Mouse (Mus musculus): Measurements from ENCODE around the gene Slc41a2. TPM values are rescaled to one million over a fixed set of nuclear protein-coding genes. Genes with fewer than 3 reads are reported as not detected.
"Not testable (repeated sequence)": the region's sequence is repeated elsewhere in the genome, so short reads cannot be mapped to it uniquely, and the experiment has no call there.

Gene Slc41a2
- polyA plus RNA-seq, 1 experiment from 2014 or later, result 0.87 TPM

DNA sequence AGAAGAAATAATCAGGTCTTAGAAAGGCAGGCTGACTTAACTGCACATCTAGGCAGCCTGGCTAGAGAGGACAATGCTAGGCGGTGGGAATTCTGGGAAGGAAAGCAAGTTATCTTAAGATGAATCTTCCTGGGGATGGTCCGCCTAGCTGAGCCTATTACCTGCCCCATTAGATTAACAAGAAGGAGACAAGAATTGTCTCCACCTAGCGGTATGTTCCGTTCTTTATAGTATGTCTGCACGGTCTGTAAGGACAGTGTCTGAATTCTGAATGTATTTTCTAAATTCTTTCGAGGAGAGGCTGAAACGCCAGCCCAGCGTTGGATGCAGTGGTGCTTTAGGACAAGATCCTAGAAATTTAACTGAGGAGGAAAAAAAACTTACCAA lies 16.6 kb upstream of the Slc41a2 start:
- H3K9ac ChIP-seq (ENCODE audit: low read depth, low read length), result peak overlapping the region; percentile 10; the same call in 1 of the 2 replicates
- no peak for ATAC-seq (replicated peaks; ENCODE audit: low FRiP score, low read depth)
- WGBS, result 59% methylated on average over 8 of the region's 8 CpGs
- peak overlapping the region; percentile 63 for H3K27ac ChIP-seq
- peaks cover 9% of the 10 kb centered on the region for H3K4me1 ChIP-seq (replicated peaks; ENCODE audit: insufficient read depth, low read length)
- peak overlapping the region; percentile 36 for H3K4me2 ChIP-seq (ENCODE audit: low read length)
- no peaks in the 10 kb centered on the region for H3K9me3 ChIP-seq (replicated peaks; ENCODE audit: low read length)
- no peaks in the 10 kb centered on the region for H3K36me3 ChIP-seq (ENCODE audit: insufficient read depth, low read length)
- TF ChIP-seq CTCF (IDR thresholded peaks at IDR 0.05; ENCODE audit: low read depth), result peak; percentile 56; the same call in 1 of the 2 replicates
- H3K27me3 ChIP-seq (ENCODE audit: insufficient read depth, low read length), result no peaks in the 10 kb centered on the region
- peak; percentile 69 for DNase-seq (ENCODE audit: low spot score)
- H3K4me3 ChIP-seq (replicated peaks; ENCODE audit: low read depth, low read length), result no peak overlapping the region

DNA sequence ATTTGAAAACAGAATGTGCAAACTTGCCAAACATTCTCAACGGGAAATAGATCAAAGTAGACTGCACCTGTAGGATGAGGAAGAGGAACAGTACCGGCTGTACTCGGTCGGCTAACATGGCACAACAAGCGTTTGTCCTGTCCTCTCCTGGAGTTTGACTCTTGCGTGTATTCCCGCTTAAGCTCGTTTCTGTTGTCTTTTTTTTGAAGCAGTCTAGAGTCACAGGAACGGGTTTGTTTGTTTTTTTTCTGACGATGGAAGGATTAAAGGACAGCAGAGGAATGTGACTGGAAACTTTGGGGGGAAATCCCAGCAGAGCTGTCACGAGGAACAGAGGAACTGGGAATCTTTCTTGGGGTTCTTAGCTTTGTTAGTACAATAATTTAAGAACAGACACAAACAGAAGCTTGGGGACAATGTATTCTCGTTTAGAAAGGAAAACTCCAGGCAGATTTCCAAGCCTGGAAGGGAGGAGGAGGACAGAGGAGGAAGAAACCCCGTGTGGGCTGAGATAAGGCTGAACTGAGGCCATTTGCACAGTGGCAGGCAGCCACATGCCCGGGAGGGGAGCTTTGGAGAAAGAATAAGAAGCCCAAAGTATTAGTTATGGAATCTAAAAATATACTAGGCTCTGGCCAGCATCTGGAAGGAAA lies 16.1 kb upstream of the Slc41a2 start:
- TF ChIP-seq CTCF (IDR thresholded peaks at IDR 0.05; ENCODE audit: low read depth), result no peak
- H3K4me1 ChIP-seq (replicated peaks; ENCODE audit: insufficient read depth, low read length), result peaks cover 9% of the 10 kb centered on the region
- peak overlapping the region; percentile 36 for H3K4me2 ChIP-seq (ENCODE audit: low read length)
- DNase-seq (ENCODE audit: low spot score) (peak; percentile 69), ATAC-seq (replicated peaks; ENCODE audit: low FRiP score, low read depth) (no peak)
- H3K36me3 ChIP-seq (ENCODE audit: insufficient read depth, low read length), result no peaks in the 10 kb centered on the region
- H3K9ac ChIP-seq (ENCODE audit: low read depth, low read length), result peak overlapping the region; percentile 10; the same call in 1 of the 2 replicates
- H3K27ac ChIP-seq, result peak overlapping the region; percentile 63
- WGBS, result 28% methylated on average over 14 of the region's 14 CpGs
- no peaks in the 10 kb centered on the region for H3K9me3 ChIP-seq (replicated peaks; ENCODE audit: low read length)
- no peaks in the 10 kb centered on the region for H3K27me3 ChIP-seq (ENCODE audit: insufficient read depth, low read length)
- no peak overlapping the region for H3K4me3 ChIP-seq (replicated peaks; ENCODE audit: low read depth, low read length)

DNA sequence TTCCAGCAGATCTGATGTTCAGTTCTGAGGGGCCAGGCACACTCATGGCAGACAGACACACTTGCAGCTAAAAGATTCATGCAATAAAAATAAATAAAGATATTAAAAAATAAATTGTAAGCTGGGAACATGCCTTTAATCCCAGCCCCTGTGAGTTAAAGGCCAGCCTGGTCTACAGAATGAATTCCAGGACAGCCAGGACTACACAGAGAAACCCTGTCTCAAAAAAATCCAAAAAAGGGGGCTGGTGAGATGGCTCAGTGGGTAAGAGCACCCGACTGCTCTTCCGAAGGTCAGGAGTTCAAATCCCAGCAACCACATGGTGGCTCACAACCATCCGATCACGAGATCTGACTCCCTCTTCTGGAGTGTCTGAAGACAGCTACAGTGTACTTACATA lies 14.1 kb upstream of the Slc41a2 start:
- H3K4me3 ChIP-seq (replicated peaks; ENCODE audit: low read depth, low read length); H3K9ac ChIP-seq (ENCODE audit: low read depth, low read length); H3K36me3 ChIP-seq (ENCODE audit: insufficient read depth, low read length); DNase-seq (ENCODE audit: low spot score); H3K9me3 ChIP-seq (replicated peaks; ENCODE audit: low read length); H3K4me2 ChIP-seq (ENCODE audit: low read length); H3K27me3 ChIP-seq (ENCODE audit: insufficient read depth, low read length); ATAC-seq (replicated peaks; ENCODE audit: low FRiP score, low read depth); H3K27ac ChIP-seq; H3K4me1 ChIP-seq (replicated peaks; ENCODE audit: insufficient read depth, low read length): not testable (repeated sequence)
- WGBS, result 88% methylated on average over 2 of the region's 4 CpGs

DNA sequence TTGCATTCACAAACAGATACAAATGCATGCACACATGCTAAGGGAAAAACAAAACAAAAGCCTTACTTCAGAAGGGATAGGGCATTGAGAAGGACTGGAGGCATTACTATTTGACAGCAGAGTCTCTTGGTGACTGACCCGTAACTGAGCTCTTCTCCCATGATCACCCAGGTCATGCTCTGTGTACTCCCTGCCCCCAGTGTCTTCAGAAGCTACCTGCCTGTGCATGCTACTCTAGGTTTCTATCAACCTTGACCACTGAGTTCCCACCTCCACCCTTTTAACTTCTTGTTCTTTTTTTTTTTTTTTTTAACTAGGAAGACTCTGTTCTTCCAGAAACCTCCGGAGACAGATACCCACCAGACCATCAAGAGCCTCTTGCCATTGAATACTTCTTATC lies 13.0 kb upstream of the Slc41a2 start:
- H3K36me3 ChIP-seq (ENCODE audit: insufficient read depth, low read length), result no peaks in the 10 kb centered on the region
- no peak overlapping the region for H3K9ac ChIP-seq (ENCODE audit: low read depth, low read length)
- WGBS, result 63% methylated on average over 2 of the region's 2 CpGs
- peaks cover 9% of the 10 kb centered on the region for H3K4me1 ChIP-seq (replicated peaks; ENCODE audit: insufficient read depth, low read length)
- no peak for TF ChIP-seq CTCF (IDR thresholded peaks at IDR 0.05; ENCODE audit: low read depth)
- ATAC-seq (replicated peaks; ENCODE audit: low FRiP score, low read depth) (no peak), DNase-seq (ENCODE audit: low spot score) (peak; percentile 18)
- H3K27me3 ChIP-seq (ENCODE audit: insufficient read depth, low read length), result no peaks in the 10 kb centered on the region
- no peak overlapping the region for H3K4me2 ChIP-seq (ENCODE audit: low read length)
- no peak overlapping the region for H3K27ac ChIP-seq
- H3K4me3 ChIP-seq (replicated peaks; ENCODE audit: low read depth, low read length), result no peak overlapping the region
- no peaks in the 10 kb centered on the region for H3K9me3 ChIP-seq (replicated peaks; ENCODE audit: low read length)

DNA sequence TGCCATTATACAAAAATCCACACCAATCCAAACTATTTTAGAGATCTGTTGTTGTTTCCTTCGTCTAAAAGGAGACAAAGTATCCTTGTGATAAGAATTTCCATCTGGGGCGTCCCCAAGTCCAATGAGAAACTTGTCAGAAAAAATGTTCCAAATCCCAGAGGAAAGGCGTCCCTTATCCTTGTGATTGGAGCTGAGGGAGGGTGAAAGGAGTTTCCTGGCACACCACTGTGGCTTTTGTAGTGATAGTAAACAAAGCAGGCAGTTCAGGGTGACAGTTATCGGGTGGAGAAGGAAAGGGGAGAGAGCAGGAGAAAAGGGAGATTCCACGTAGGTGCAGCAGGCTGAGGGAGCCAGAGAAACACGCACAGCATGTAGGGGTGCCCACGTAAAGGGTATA lies 9.8 kb upstream of the Slc41a2 start:
- no peaks in the 10 kb centered on the region for H3K36me3 ChIP-seq (ENCODE audit: insufficient read depth, low read length)
- no peak overlapping the region for H3K4me2 ChIP-seq (ENCODE audit: low read length)
- H3K27ac ChIP-seq, result no peak overlapping the region
- H3K9ac ChIP-seq (ENCODE audit: low read depth, low read length), result no peak overlapping the region
- WGBS, result 36% methylated on average over 7 of the region's 7 CpGs
- H3K27me3 ChIP-seq (ENCODE audit: insufficient read depth, low read length), result no peaks in the 10 kb centered on the region
- DNase-seq (ENCODE audit: low spot score) (peak; percentile 1), ATAC-seq (replicated peaks; ENCODE audit: low FRiP score, low read depth) (no peak)
- H3K4me1 ChIP-seq (replicated peaks; ENCODE audit: insufficient read depth, low read length), result no peaks in the 10 kb centered on the region
- no peak overlapping the region for H3K4me3 ChIP-seq (replicated peaks; ENCODE audit: low read depth, low read length)
- TF ChIP-seq CTCF (IDR thresholded peaks at IDR 0.05; ENCODE audit: low read depth), result no peak
- H3K9me3 ChIP-seq (replicated peaks; ENCODE audit: low read length), result no peaks in the 10 kb centered on the region

DNA sequence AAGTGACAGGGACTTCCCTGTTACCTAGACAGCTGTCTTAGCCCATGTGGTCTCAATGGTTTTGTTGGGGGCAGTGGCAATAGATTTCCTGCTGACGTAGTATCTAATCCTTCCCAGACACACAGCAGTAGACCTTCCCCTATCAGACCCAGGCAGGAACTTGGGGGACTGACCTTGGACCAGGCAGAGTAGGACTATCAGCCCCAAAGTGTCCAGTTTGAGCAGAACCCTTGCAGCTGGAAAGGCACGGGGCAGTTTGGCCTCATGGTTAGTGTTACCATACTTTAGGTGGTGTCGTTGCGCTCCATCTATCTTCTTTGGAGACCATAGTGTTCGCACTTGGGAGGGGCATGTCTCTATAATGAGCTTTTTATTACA lies 8.7 kb upstream of the Slc41a2 start:
- no peak for DNase-seq (ENCODE audit: low spot score)
- no peak for ATAC-seq (replicated peaks; ENCODE audit: low FRiP score, low read depth)
- Histone ChIP-seq H3K4me1 (replicated peaks; ENCODE audit: insufficient read depth, low read length) (no peaks in the 10 kb centered on the region), H3K27ac (no peak overlapping the region), H3K27me3 (ENCODE audit: insufficient read depth, low read length) (no peaks in the 10 kb centered on the region), H3K9ac (ENCODE audit: low read depth, low read length) (no peak overlapping the region), H3K36me3 (ENCODE audit: insufficient read depth, low read length) (no peaks in the 10 kb centered on the region), H3K4me2 (ENCODE audit: low read length) (no peak overlapping the region), H3K4me3 (replicated peaks; ENCODE audit: low read depth, low read length) (no peak overlapping the region), H3K9me3 (replicated peaks; ENCODE audit: low read length) (no peaks in the 10 kb centered on the region)
- WGBS, result 77% methylated on average over 5 of the region's 5 CpGs
- TF ChIP-seq CTCF (IDR thresholded peaks at IDR 0.05; ENCODE audit: low read depth), result no peak

Data from kidney, postnatal 0 days (tissue).